In the genomic region with DNA sequence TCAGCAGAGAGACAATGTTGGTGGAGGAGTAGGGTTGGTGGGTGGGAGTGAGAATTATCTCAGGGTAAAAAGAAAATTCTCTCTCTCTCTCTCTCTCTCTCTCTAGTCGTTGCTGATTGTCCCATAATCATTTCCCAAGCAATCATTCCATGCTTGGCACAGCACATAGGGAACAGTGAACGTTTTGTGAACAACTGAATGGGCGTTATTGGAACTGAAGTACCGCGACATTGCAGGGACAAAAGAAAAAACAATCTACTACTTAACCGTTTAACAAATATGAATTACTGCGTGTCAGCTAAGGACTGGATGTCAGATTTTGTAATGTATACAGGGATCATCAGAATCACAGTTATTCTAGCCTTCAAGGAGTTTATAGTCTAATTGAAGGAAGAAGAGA, we compare ENCODE assay signal across 19 mouse cellular contexts.
"Had no signal": no experiment of that assay in that cellular context is flagged by ENCODE, and none has a peak within 500 bp of the region (broad histone marks: within the 10 kb centered on the region; RNA-seq: fewer than 3 reads in every experiment).

No protein-coding gene starts in this region.

- H3K4me1 ChIP-seq: liver, embryonic 13.5 days; liver, embryonic 15.5 days; lung, embryonic 15.5 days; neural tube, embryonic 12.5 days; stomach, embryonic 15.5 days had no signal

- DNase-seq: liver, embryonic 13.5 days; liver, postnatal 0 days; lung, adult 2 months; lung, postnatal 14 days; lung, postnatal 36 days; right cerebral cortex, postnatal 14 days; thymus, adult 2 months; thymus, postnatal 25 days; thymus, postnatal 4 days had no signal

- H3K27ac ChIP-seq: liver, embryonic 13.5 days; liver, embryonic 15.5 days; lung, embryonic 15.5 days; macrophage; midbrain, embryonic 13.5 days; neural tube, embryonic 12.5 days; stomach, embryonic 15.5 days; stomach, postnatal 0 days had no signal

- H3K4me2 ChIP-seq: liver, embryonic 11.5 days; liver, embryonic 13.5 days; liver, embryonic 15.5 days; lung, embryonic 15.5 days; neural tube, embryonic 12.5 days; stomach, embryonic 15.5 days had no signal

- H3K4me3 ChIP-seq: liver, embryonic 13.5 days; liver, embryonic 15.5 days; lung, embryonic 15.5 days; megakaryocyte, embryonic 14.5 days; midbrain, embryonic 13.5 days; neural tube, embryonic 12.5 days; stomach, embryonic 15.5 days had no signal

- H3K36me3 ChIP-seq: liver, embryonic 13.5 days; liver, embryonic 15.5 days; lung, embryonic 15.5 days; midbrain, embryonic 13.5 days; neural tube, embryonic 12.5 days; stomach, embryonic 15.5 days had no signal

- H3K27me3 ChIP-seq: lung, embryonic 15.5 days; megakaryocyte, embryonic 14.5 days; midbrain, embryonic 13.5 days; neural tube, embryonic 12.5 days; stomach, embryonic 15.5 days had no signal

- H3K9me3 ChIP-seq: liver, embryonic 13.5 days; liver, embryonic 15.5 days; lung, embryonic 15.5 days; megakaryocyte, embryonic 14.5 days; midbrain, embryonic 13.5 days; neural tube, embryonic 12.5 days; stomach, embryonic 15.5 days had no signal

- ATAC-seq: liver, postnatal 0 days; lung, postnatal 0 days had no signal

- H3K9ac ChIP-seq: liver, embryonic 13.5 days; liver, embryonic 15.5 days; liver, postnatal 0 days; lung, embryonic 15.5 days; neural tube, embryonic 12.5 days; stomach, embryonic 15.5 days had no signal
